Mouse (Mus musculus): ENCODE measurements around the gene Ablim2. TPM values are rescaled to one million over a fixed set of nuclear protein-coding genes. Genes with fewer than 3 reads are reported as not detected.

Gene Ablim2
- total RNA-seq, 2 experiments from 2014 or later, result 36.6 to 37.1 TPM

DNA sequence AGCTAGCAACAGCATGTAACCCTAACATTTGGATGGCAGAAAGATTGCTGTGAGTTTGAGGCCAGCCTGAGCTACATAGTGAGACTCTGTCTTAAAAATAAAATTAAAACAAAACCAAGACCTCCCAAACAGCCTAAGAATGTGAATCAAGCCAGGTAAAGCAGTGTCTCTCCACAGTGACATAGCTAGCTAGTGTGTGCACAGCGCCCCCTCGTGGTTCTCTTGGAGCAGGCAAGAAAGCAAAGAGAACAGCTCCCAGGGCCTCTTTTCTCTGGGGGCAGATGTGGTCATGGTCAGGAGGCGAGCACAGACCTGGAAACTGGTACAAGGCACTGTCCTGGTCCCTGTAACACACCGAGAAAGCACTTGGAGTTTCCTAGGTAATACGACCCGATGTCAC lies 100.4 kb downstream of the Ablim2 start:
- intact Hi-C loops (cut with DNase I), result loop anchor here (1.0 to 5.0 kb wide), 2 partner anchors 111 to 266 kb away; no protein-coding TSS in a partner anchor
- peak in 1 of 2 experiments; percentile 52 for DNase-seq

DNA sequence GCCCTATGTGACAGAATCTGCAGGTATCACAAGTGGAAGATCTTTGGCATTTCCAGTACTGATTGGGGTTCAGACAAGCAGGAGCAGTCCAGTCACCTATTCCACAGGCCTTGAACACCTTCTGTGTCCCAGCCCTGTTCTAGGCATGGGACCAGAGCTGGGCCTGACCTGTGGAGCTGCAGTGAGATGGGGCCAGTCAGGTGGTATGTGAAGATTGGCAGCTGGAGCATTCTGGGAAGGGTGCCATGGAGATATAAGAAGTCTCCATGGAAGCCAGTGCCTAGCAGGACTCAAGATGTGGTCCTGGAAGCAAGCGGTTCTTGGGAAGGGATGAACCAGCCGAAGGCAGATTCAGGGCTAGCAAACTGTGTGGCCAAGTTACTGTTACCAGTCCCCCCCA lies 103.8 kb downstream of the Ablim2 start:
- no peak for DNase-seq
- intact Hi-C loops (cut with DNase I), result no loop called here

DNA sequence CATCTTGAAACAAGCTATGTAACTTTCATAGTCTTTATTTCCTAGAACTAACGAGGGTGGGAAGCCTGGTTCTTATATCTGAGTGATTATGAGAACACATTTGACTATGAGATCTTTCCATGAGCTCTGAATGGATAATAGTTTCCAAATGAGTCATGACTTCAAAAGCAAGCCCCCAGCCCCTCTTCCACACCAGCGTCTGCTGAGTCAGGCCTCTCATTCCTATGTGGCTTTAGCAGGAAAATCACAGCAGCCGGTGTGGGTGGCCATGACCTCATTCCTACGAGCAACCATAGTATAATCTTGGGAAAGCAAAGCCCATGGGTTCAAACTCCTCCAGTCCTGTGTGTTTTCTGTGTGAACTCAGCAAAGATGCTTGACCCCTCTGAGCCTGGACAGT lies 112.3 kb downstream of the Ablim2 start:
- intact Hi-C loops (cut with DNase I), result no loop called here
- no peak for DNase-seq

DNA sequence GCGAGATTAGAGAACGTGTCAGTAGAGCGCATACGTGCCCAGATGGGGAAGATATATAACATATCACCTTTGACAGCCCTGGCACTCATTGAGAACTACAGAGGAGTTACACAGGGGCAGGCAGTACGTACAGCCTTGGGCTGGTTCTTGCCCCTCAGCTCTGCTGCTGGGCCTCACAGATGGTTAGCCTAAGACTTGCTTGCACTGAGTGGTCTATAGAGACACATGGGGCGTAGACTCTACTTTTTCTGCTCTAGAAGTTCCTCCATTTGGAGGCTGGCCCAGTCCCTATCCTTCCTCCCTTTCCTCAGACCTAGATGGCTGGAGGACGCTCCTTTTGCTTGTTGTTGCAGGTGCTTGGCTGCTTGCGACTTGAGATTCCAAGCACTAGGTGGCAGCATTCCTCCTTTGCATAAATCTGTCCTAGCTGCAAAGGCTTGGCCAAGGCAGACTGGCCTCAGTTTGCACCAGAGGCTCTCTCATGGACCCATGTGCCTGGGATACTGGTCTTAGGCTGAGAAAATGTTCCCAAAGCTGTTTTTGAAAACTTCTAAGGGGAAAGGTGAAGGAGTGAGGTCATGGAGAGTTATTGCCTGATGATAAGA lies 112.8 kb downstream of the Ablim2 start:
- peak; percentile 53 to 57 for DNase-seq
- intact Hi-C loops (cut with DNase I), result no loop called here

DNA sequence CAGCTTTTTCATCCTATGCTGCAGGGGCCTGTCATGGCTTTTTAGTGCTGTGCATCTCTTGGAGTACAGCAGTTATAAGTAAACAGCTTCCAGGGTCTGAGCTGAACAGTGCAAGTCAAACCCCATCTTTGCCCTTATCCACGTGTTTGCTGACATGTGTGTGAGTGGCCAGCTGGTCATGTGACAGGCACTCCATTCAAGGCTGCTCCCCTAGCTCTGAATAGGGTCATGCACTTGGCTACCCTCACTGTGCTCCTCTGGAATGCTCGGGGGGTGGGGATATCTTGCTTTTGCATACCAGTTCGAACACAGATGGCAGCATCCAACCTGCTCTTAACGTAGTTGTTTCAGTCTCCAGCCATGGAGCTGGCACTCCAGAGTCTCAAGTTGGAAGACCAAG lies 115.7 kb downstream of the Ablim2 start:
- no peak for DNase-seq
- intact Hi-C loops (cut with DNase I), result no loop called here

DNA sequence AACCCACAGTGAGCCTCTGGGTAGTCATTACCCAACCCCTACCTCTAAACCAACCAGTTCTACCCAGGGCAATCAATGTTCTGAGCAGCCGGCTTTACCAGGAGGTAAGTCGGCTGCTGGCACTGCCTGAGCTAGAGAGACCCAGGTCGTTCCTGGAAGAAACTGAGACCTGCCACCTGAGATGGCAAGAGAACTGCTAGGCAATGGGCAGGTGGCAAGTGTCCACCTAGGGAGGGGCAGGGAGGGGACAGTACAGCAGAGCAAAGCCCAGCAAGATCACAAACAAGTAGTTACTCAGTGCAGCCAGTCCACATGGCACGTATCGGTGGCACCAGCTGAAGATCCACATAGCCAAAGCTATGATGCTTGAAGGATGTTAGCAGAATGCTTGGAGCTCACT lies 118.6 kb downstream of the Ablim2 start:
- no peak for DNase-seq
- intact Hi-C loops (cut with DNase I), result no loop called here

DNA sequence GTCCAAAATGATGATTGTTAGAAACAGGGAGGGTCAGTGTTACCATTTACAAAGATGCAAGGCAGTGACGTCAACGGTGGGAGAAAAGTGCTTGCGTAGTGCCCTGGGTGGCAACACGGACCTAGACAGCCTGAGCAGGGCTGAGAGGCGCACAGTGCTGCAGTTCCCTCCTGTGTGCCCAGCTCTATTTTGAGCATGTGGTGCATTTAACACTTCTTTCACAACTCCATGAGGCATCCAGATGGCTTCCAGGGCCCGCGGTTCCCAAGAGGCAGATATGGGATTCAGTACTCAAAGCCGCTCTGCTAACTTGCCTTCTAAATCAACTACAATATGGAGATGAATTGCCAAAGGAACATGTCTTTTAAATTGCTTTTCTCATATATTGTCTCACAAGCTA lies 121.5 kb downstream of the Ablim2 start:
- intact Hi-C loops (cut with DNase I), result no loop called here
- DNase-seq, result no peak

DNA sequence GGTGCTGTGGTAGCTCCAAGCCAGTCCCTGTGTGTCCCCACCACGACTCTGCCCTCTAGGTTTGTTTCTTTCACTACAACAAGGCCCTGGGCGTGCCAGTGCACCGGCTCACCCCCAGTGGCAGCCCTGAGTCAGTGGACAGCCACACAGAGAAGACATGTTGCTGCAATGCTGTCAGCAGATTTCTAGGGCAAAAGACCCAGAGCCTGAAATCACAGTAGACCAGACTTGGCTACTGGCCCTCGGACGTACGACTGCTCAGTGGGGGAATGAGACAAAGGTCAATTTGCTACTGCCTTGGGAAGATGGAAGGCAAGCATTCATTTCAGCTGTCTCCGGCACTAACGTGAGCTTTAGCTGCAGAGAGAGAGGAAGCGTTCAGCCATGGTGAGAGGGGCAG lies 124.7 kb downstream of the Ablim2 start:
- no peak for DNase-seq
- intact Hi-C loops (cut with DNase I), result no loop called here

DNA sequence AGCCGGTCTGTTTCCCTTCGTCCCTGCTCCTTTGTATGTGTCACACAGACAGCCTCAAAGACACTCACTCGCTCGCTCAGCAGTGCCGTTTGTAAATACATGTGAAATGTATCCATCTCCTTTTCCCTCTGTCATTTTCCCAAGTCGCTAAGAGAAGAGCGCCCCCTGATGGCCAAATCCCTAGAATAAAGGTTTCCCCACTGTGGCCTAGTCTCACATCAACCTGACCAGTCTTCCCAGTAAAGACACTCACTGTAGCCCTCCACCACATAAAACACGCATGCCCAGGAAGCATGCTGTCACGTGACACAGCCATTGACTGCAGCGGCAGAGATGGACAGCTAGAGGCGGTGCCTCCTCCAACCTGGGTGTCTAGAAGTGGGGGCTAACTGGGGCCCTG lies 126.6 kb downstream of the Ablim2 start:
- intact Hi-C loops (cut with DNase I), result no loop called here
- no peak for DNase-seq

DNA sequence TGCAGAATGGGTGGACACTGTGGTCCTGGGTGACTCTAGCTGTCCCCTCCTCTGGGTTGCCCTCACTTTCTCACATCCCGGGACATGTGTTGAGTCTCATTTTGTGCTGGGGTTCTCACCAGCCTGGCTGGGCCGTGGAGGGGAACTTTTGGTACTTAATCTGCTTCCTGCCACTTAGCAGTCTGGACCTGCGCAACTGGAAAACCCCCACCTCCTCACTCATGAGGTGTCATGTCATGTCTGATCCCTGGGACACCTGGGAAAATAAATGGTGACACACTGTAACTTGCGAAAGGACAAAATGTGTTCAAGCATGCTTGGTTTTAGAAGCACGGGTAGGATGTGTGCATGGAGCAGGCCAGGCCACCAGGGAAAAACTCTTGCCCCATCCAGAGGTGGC lies 127.0 kb downstream of the Ablim2 start:
- intact Hi-C loops (cut with DNase I), result no loop called here
- no peak for DNase-seq

DNA sequence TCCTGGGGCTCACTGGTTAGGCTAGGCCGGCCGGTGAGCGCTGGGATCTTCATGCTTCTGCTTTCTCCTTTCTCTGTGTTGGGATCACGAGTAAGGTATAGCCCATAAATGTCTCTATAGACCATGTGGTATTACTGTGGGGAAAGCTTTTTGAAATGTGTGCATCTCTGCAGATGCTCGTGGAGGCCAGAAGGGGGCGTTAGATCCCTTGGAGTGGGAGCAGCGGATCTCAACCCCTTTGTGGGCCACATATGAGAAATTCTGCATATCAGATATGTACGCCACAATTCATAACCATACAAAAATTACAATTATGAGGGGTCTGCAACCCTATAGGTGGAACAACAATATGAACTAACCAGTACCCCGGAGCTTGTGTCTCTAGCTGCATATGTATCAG lies 131.3 kb downstream of the Ablim2 start:
- intact Hi-C loops (cut with DNase I), result loop anchor here (1.0 kb wide), 1 partner anchor 82 kb away; no protein-coding TSS in a partner anchor
- no peak for DNase-seq

DNA sequence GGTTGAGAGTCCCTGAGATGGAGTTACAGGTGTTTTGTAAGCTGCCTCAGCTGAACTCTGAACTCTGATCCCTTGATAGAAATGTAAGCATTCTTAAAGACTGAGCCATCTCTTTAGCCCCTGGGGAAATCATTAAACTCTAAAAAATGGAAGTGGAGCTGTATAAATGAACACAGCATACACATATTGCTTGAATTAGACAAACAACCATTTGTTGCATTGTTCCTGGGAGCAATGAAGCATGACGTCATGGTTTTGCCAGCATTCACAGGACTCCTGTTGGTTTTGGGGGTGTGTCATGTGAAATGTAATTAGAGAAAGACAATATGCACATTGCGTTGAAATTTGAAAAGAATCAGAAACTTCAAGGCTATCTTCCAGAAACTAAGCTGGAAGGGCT lies 132.0 kb downstream of the Ablim2 start:
- intact Hi-C loops (cut with DNase I), result no loop called here

DNA sequence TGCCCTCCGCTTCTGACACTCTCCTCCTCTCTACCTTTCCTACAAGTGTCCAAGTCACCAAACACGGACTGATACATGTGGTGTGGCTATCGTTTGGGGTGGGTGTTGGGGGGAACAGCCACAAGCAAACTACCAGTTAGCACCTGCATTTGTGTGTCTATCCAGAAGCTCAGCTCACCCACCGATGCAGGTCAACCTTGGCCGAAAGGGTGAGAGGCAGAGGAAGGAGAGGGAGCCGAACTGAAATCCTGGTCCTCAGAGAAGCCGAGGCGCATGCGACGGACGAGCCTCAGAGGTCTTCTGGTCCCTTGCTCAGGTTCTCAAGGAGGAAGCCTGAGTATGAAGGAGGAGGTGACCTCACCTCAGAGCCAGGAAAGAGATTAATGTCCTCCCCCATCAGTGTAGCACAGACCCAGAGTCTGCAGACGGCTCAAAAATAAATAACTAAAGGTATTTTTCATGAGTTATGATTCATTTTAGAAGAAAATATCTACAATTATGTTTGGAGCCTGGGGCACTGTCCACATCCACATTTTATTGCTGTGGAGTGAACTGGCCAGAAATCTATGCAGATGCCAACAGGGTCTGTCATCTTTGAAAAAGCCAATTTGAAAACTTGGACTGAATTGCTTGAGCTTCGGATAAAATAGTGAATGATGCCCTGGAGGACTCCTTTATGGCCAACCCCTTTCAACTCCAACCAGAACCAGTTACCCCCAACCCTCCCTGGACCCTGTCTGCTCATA lies 133.5 kb downstream of the Ablim2 start:
- intact Hi-C loops (cut with DNase I), result no loop called here
- no peak for DNase-seq

More for the DNA sequence above, 132.0 kb downstream of the Ablim2 start:
- no peak for DNase-seq

DNA sequence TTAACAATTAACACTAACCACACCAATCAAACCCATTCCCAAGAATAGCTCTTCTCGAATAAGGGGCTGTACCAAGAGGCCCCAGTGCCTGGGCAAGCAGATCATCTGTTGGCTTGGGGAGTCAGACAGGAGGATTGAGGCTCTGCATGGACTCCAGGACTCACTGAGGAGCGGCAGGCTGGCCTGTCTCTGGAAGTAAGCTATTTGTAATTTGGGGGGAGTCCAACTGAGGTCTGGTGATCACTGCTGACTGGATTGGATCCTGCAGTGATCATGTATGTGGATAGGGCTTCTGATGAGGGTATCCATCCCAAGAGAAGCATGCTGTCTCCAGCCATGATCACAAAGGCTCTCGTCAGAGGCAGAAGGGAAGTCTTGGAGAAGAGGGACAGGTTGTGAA lies 134.7 kb downstream of the Ablim2 start:
- no peak for DNase-seq
- intact Hi-C loops (cut with DNase I), result no loop called here

DNA sequence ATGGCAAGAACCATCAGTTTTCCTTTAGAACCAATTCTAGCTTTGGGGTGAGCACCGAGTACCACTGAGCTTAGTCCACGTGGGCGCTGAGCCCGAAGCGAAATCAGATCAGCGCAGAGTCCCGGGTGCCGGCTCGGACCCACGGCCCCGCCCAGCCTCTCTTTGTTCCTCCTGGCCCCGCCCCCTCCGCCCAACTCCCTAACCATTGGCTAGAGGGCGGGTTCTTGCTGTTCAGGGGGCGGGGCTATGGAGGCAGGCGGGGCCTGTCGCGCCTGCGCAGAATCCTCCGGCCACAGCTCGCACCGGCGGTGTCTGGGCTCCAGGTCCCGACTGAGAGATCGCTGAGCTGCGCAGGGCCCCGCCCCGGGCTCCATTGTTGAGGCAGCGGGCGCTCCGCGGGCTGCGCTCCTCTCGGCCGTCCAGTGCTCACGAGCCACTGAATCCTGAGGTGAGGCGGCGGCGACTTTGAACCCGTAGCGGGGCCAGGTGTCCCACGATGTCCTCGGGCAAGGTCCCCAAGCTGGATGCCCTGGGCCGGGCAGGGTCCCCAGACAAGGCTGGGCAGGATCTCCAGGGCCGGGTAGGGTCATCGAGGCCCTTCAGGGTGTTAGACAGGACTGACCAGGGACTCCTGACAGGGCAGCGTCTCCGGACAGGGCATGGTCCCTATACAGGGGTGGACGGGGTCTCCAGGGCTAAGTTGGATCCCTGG lies 135.6 kb downstream of the Ablim2 start, which contains the start of gene Afap1:
Gene Afap1, plus strand, starts transcription at position 227 of the 712 bp plus-strand sequence.
- DNase-seq, result peak; percentile 99
- intact Hi-C loops (cut with DNase I), result no loop called here

DNA sequence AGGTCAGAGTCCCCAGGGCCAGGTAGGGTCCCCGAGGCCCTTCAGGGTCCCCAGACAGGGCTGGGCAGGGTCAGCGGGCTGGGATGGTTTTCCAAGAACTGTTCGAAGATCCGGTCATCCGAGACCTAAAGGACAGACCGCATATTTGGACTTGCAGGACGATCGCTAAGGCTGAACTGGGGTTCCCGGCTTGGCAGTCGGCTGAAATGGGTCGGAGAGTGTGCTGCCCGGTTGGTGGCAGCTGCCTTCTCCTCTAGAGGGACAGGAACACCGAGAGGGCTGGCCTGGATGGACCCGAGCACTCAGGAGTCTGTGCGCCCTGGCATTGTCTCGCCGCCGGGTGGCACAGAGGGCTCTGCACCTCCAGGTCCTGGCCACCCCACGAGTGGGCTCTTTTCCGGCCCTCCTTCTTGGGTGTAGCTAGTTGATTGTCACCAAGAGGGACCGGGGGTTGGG lies 136.2 kb downstream of the Ablim2 start:
- intact Hi-C loops (cut with DNase I), result no loop called here
- DNase-seq, result peak; percentile 62 to 63

DNA sequence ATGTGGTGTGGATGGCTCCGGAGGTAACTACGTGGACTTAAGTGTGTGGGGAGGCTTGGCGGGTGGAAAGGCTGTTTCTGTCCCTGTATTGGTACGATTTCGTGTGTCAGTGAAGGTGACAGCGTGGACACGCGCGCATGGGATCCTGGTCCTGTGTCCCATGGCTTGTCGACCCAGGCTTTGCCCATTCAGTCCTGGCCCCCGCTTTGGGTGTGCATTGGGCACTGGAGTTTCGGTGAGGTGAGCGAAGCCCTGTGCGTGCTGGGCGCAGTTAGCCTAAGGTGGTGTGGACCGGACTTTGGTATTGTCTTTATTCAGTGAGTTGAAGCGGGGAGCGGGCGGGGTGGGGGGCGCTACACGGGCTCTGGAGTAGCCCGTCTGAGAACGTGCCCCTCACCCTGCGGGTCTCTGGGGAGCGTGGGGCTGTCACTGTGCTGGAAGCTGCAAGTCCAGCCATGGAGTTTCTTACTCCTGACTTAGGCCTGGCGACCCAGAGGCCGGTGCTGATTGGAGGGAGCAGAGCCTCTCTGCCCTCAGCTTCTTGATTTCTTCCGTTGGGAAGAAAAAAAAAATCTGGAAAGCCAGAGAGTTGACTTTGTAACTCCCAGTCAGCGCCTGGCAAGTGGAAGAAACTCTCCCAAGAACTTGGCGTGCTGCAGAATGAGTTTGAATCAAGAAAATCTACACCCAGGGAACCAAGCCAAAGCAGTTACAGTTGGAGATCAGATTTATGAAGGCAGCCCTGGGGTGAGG lies 136.8 kb downstream of the Ablim2 start:
- intact Hi-C loops (cut with DNase I), result no loop called here
- no peak for DNase-seq

DNA sequence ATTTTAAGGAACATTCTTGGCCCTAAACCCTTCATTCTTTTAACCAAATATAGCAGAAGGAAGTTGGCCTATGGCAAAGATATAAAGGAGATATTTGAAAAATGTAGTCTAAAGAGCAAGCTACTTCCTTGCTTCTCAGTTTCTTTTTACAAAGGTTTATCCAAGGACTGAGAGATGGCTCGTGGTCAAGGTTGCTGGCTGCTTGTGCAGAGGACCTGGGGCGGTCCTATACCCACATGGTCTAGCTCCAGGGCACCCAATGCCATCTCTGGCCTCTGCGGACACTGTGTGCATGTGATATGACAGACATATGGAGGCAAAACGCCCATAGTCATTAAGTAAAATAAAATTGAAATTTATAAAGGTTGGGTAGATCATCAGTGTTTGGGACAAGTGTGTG lies 138.2 kb downstream of the Ablim2 start:
- no peak for DNase-seq
- intact Hi-C loops (cut with DNase I), result no loop called here

DNA sequence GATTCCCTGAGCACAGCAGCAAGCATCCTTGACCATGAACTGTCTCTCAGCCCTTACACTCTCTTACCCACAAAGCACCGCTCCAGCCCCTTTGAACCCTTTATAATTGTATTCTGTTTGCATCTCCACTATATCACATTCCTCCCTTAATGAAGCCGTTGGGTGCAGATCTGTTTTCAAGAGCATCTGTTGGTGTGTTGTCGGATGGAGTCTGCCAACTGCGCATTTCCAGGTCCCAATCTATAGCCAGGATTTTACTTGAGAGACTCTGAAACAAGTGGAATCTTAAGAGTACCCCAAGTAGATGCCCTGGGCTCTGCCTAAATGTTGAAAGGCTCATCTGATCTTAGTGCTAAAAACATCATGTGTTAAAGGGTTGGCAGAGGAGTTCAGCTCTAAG lies 138.9 kb downstream of the Ablim2 start:
- no peak for DNase-seq
- intact Hi-C loops (cut with DNase I), result no loop called here

DNA sequence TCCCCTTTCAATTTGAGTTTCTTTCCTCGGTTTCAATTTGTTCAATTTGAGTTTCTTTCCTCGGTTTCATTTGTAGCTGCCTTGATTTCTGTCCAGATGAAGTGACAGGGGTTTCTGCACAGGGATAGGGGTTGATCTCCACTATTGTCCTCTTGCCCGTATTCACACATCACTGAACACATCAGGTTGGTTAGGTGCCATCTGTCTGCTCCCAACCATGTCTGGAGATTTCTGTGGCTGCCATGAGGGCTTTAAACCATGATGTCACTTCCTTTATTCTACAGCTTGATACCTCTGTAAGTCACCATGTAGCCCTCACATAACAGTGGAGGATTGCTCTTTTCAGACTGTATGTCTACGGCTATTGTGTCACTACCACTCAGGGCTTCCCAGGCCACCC lies 139.5 kb downstream of the Ablim2 start:
- DNase-seq, result no peak
- intact Hi-C loops (cut with DNase I), result no loop called here

DNA sequence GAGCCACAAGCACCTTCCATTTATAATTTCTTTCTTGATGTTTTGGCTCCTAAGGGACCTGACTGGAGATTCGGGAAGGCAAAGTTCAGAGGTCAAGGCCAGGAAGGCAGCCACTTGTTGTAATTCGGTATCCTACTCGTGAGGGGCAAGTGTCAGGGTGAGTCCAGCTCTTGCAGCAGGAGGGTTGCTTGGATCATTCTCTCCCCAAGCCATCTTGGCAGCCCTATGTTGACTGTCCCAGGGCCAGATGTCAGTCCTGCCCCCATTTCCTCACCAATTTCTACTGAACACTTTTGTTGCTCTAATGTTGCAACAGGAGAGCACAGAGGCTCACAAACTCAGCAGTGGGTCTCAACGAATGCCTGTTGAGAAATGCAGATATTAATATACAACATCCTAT lies 140.4 kb downstream of the Ablim2 start:
- DNase-seq, result no peak
- intact Hi-C loops (cut with DNase I), result no loop called here
